Mouse (Mus musculus) spleen, embryonic (tissue): ENCODE data around the gene Ppp1r18.

Experiments
- CTCF ChIA-PET: fragments of 350-600 bp; sonication (Branson Sonifier 250); formaldehyde crosslinking; loops from one replicate; lab custom pipeline; 2022; lab: Charles Lee

The Ppp1r18 gene

GRCm38 (mm10) chr17:35922566-35922965, 57.2 kb downstream of the Ppp1r18 start:
- CTCF ChIA-PET, result interaction anchor here (0.5 kb wide), 1 partner anchor 9 kb away, joined by 4 read pairs; no protein-coding TSS in a partner anchor

- CTCF ChIA-PET, result no interaction called here
Measured at GRCm38 (mm10) chr17:35923281-35923680, 57.9 kb downstream of the Ppp1r18 start.
